Mouse (Mus musculus): ENCODE results near the gene Gpc6.

DNA sequence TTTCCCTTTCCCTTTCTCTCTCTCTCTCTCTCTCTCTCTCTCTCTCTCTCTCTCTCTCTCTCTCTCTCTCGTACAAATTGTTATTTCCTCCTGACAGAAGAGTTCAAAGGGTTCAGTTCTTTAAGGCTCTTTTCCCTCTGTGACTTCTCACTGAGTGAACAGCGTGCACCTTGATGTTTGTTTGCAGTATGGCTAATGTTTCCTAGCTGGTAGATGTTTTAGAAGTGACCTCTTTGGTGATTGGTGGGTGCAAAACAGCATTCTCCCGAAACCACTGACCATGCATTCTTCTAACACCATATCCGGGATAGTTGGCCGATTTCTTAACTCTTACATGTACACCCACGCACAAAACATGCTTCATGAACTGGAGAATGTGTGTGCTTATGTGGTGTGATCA is 20.9 kb downstream of the Gpc6 start:
- TF ChIP-seq POLR2A (IDR thresholded peaks at IDR 0.05; ENCODE audit: extremely low read depth, insufficient read depth, low read length), result no peak
- no peak for TF ChIP-seq CTCF (IDR thresholded peaks at IDR 0.05; ENCODE audit: extremely low read depth, insufficient read depth, low read length)

Data from cortical plate, adult 2 months (tissue).